Mouse (Mus musculus) forebrain, embryonic 16.5 days (tissue): ENCODE measurements around the gene Cnbd2. TPM values are rescaled to one million over a fixed set of nuclear protein-coding genes. Genes with fewer than 3 reads are reported as not detected.
A peak's percentile ranks its signal among the peaks of the same experiment; 100 is the strongest.

Source experiments
- ATAC-seq: fragments of 200-750 bp; cut with Nextera tagmentation; 2 replicates; pipeline ENCODE4 v1.8.0; 2017; ENCODE audit warnings: mild to moderate bottlenecking, moderate library complexity
- H3K27ac ChIP-seq: fragments of 300-500 bp; sonication (generic); 2 replicates; pipeline ENCODE4 v1.5.1; 2014; ENCODE audit warnings: low read length, control low read depth
- H3K27me3 ChIP-seq: fragments of 300-500 bp; sonication (generic); replicated peaks from 2 replicates; pipeline ENCODE4 v1.6.1; 2014; ENCODE audit warnings: low read length; ENCODE audit not compliant: control insufficient read depth, insufficient read depth
- H3K36me3 ChIP-seq: fragments of 300-500 bp; sonication (generic); 2 replicates; pipeline ENCODE4 v1.6.1; 2014; ENCODE audit not compliant: control insufficient read depth, insufficient read depth
- H3K4me1 ChIP-seq: fragments of 300-500 bp; sonication (generic); replicated peaks from 2 replicates; pipeline ENCODE4 v1.6.1; 2014; ENCODE audit warnings: low read length; ENCODE audit not compliant: control insufficient read depth, insufficient read depth
- H3K4me2 ChIP-seq: fragments of 300-500 bp; sonication (generic); 2 replicates; pipeline ENCODE4 v1.6.1; 2014; ENCODE audit warnings: mild to moderate bottlenecking, low read length, control low read depth
- H3K4me3 ChIP-seq: fragments of 300-500 bp; sonication (generic); replicated peaks from 2 replicates; pipeline ENCODE4 v1.5.1; 2014; ENCODE audit warnings: mild to moderate bottlenecking, low read length, control low read depth
- H3K9ac ChIP-seq: fragments of 300-500 bp; sonication (generic); replicated peaks from 2 replicates; pipeline ENCODE4 v1.6.1; 2014; ENCODE audit warnings: low read depth, low read length, control low read depth
- H3K9me3 ChIP-seq: fragments of 300-500 bp; sonication (generic); 2 replicates; pipeline ENCODE4 v1.6.1; 2016; ENCODE audit warnings: low read length; ENCODE audit not compliant: control insufficient read depth
- WGBS: fragments of 180-500 bp; shearing (Covaris S2); extraction: QIAGEN DNeasy Blood & Tissue Kit; methylation state at CpG from one replicate; pipeline ENCODE4 v1.1.7; 2014; 5-methylcytosine and 5-hydroxymethylcytosine counted together
- polyA plus RNA-seq: library from polyadenylated mRNA; unstranded; fragments of >200 nt; fragmentation: Nextera tagmentation; extraction: Ambion mirVana; gene quantifications from 2 replicates; pipeline ENCODE4 v1.2.1, GENCODE M21; 2015

The Cnbd2 gene
- polyA plus RNA-seq, result 5.0 and 6.9 TPM in 2 replicates

GRCm38 (mm10) chr2:156312297-156312897 is at the start of gene Cnbd2, which contains the start of gene Scand1:
TSS of gene Cnbd2 (plus strand) at chr2:156312299.
TSS of gene Scand1 (minus strand) at chr2:156312704.
- peak within 1 kb of the TSS; percentile 91 for H3K27ac ChIP-seq
- H3K4me3 ChIP-seq, result peak within 1 kb of the TSS; percentile 71
- no peaks in the 10 kb centered on the region for H3K36me3 ChIP-seq
- H3K9ac ChIP-seq, result peak within 1 kb of the TSS; percentile 78
- H3K27me3 ChIP-seq, result no peaks in the 10 kb centered on the region
- ATAC-seq, result peak; percentile 94
- under 1% methylated on average over 49 of the region's 49 CpGs for WGBS
- H3K9me3 ChIP-seq, result no peaks in the 10 kb centered on the region
- H3K4me1 ChIP-seq, result peaks cover 12% of the 10 kb centered on the region
- H3K4me2 ChIP-seq, result peak within 1 kb of the TSS; percentile 81

GRCm38 (mm10) chr2:156263204-156263893 is 48.8 kb upstream of the Cnbd2 start:
- Histone ChIP-seq H3K4me2 (no peak overlapping the region), H3K9me3 (no peaks in the 10 kb centered on the region), H3K4me3 (no peak overlapping the region), H3K27me3 (no peaks in the 10 kb centered on the region), H3K27ac (no peak overlapping the region), H3K36me3 (peaks cover 7% of the 10 kb centered on the region; the same call in 1 of the 2 replicates), H3K9ac (no peak overlapping the region), H3K4me1 (no peaks in the 10 kb centered on the region)
- 83% methylated on average over 4 of the region's 4 CpGs for WGBS
- no peak for ATAC-seq

- H3K36me3 ChIP-seq, result peaks cover 3% of the 10 kb centered on the region; the same call in 1 of the 2 replicates
- no peak overlapping the region for H3K4me2 ChIP-seq
- WGBS, result 93% methylated on average over 9 of the region's 9 CpGs
- H3K4me1 ChIP-seq, result no peaks in the 10 kb centered on the region
- no peak overlapping the region for H3K27ac ChIP-seq
- H3K9ac ChIP-seq, result no peak overlapping the region
- no peaks in the 10 kb centered on the region for H3K9me3 ChIP-seq
- H3K4me3 ChIP-seq, result no peak overlapping the region
- H3K27me3 ChIP-seq, result no peaks in the 10 kb centered on the region
- no peak for ATAC-seq
Measured at GRCm38 (mm10) chr2:156267636-156268035, 44.5 kb upstream of the Cnbd2 start.

GRCm38 (mm10) chr2:156272553-156272952 is 39.5 kb upstream of the Cnbd2 start:
- H3K36me3 ChIP-seq, result peaks cover 7% of the 10 kb centered on the region; the same call in 1 of the 2 replicates
- no peak overlapping the region for H3K9ac ChIP-seq
- no peak overlapping the region for H3K27ac ChIP-seq
- no peaks in the 10 kb centered on the region for H3K4me1 ChIP-seq
- ATAC-seq, result no peak
- no peaks in the 10 kb centered on the region for H3K9me3 ChIP-seq
- no peaks in the 10 kb centered on the region for H3K27me3 ChIP-seq
- no peak overlapping the region for H3K4me3 ChIP-seq
- no peak overlapping the region for H3K4me2 ChIP-seq
- WGBS, result 97% methylated on average over 6 of the region's 6 CpGs

- H3K36me3 ChIP-seq, result peaks cover 7% of the 10 kb centered on the region; the same call in 1 of the 2 replicates
- ATAC-seq, result peak; percentile 45; the same call in 1 of the 2 replicates
- no peak overlapping the region for H3K4me2 ChIP-seq
- H3K9ac ChIP-seq, result 0 out of 2 replicates have a peak overlapping the region, but pooled peaks have one; percentile 17
- H3K27ac ChIP-seq, result peak overlapping the region; percentile 10; the same call in 1 of the 2 replicates
- H3K4me3 ChIP-seq, result no peak overlapping the region
- H3K4me1 ChIP-seq, result no peaks in the 10 kb centered on the region
- no peaks in the 10 kb centered on the region for H3K9me3 ChIP-seq
- 70% methylated on average over 4 of the region's 4 CpGs for WGBS
- no peaks in the 10 kb centered on the region for H3K27me3 ChIP-seq
Measured at GRCm38 (mm10) chr2:156278226-156279017, 33.7 kb upstream of the Cnbd2 start.

GRCm38 (mm10) chr2:156281227-156281626 is 30.9 kb upstream of the Cnbd2 start:
- H3K27me3 ChIP-seq, result no peaks in the 10 kb centered on the region
- ATAC-seq, result no peak
- H3K36me3 ChIP-seq, result no peaks in the 10 kb centered on the region
- no peak overlapping the region for H3K27ac ChIP-seq
- H3K4me2 ChIP-seq, result no peak overlapping the region
- H3K4me3 ChIP-seq, result no peak overlapping the region
- H3K4me1 ChIP-seq, result no peaks in the 10 kb centered on the region
- no peaks in the 10 kb centered on the region for H3K9me3 ChIP-seq
- H3K9ac ChIP-seq, result no peak overlapping the region
- WGBS, result 69% methylated on average over 4 of the region's 4 CpGs

GRCm38 (mm10) chr2:156285161-156285560 is 26.9 kb upstream of the Cnbd2 start:
- Histone ChIP-seq H3K9ac (no peak overlapping the region), H3K4me3 (no peak overlapping the region), H3K9me3 (no peaks in the 10 kb centered on the region), H3K36me3 (0 out of 2 replicates have a peak, but pooled peaks cover 3% of the 10 kb centered on the region), H3K4me1 (no peaks in the 10 kb centered on the region), H3K4me2 (no peak overlapping the region), H3K27me3 (no peaks in the 10 kb centered on the region), H3K27ac (no peak overlapping the region)
- 76% methylated on average over 2 of the region's 2 CpGs for WGBS
- ATAC-seq, result no peak

- no peak for ATAC-seq
- WGBS, result 97% methylated on average over 4 of the region's 4 CpGs
Measured at GRCm38 (mm10) chr2:156286733-156287132, 25.4 kb upstream of the Cnbd2 start.

GRCm38 (mm10) chr2:156288222-156288621 is 23.9 kb upstream of the Cnbd2 start:
- no peak overlapping the region for H3K4me3 ChIP-seq
- H3K27ac ChIP-seq, result no peak overlapping the region
- H3K4me2 ChIP-seq, result no peak overlapping the region
- no peaks in the 10 kb centered on the region for H3K4me1 ChIP-seq
- no peak for ATAC-seq
- H3K36me3 ChIP-seq, result peaks cover 10% of the 10 kb centered on the region; the same call in 1 of the 2 replicates
- WGBS, result 93% methylated on average over 2 of the region's 2 CpGs
- H3K9me3 ChIP-seq, result no peaks in the 10 kb centered on the region
- H3K27me3 ChIP-seq, result no peaks in the 10 kb centered on the region
- H3K9ac ChIP-seq, result no peak overlapping the region

More at GRCm38 (mm10) chr2:156286733-156287132, 25.4 kb upstream of the Cnbd2 start:
- H3K36me3 ChIP-seq, result 0 out of 2 replicates have a peak, but pooled peaks cover 10% of the 10 kb centered on the region
- no peaks in the 10 kb centered on the region for H3K27me3 ChIP-seq
- H3K9ac ChIP-seq, result no peak overlapping the region
- no peaks in the 10 kb centered on the region for H3K9me3 ChIP-seq
- H3K4me3 ChIP-seq, result no peak overlapping the region
- no peak overlapping the region for H3K27ac ChIP-seq
- H3K4me2 ChIP-seq, result no peak overlapping the region
- no peaks in the 10 kb centered on the region for H3K4me1 ChIP-seq
